Mouse (Mus musculus): Measurements from ENCODE around the gene Lsamp. TPM values are rescaled to one million over a fixed set of nuclear protein-coding genes. Genes with fewer than 3 reads are reported as not detected.

Lsamp gene
- polyA plus RNA-seq, 1 experiment from 2014 or later: 27.9 TPM

GRCm38 (mm10) chr16:41551164-41551563 lies 1567.0 kb downstream of the Lsamp start:
- no peak overlapping the region for H3K4me3 ChIP-seq
- no peaks in the 10 kb centered on the region; the same call in 1 of the 2 replicates for H3K27me3 ChIP-seq
- peaks cover 18% of the 10 kb centered on the region for H3K4me1 ChIP-seq
- WGBS: 31% methylated on average over 3 of the region's 3 CpGs
- 0 out of 2 replicates have a peak overlapping the region, but pooled peaks have one; percentile 2 for H3K4me2 ChIP-seq
- peak overlapping the region; percentile 66 for H3K27ac ChIP-seq
- H3K9ac ChIP-seq: no peak overlapping the region
- no peaks in the 10 kb centered on the region for H3K9me3 ChIP-seq (replicated peaks)
- H3K36me3 ChIP-seq (ENCODE audit: poor library complexity, severe bottlenecking): no peaks in the 10 kb centered on the region
- peak; percentile 37; the same call in 1 of the 2 replicates for ATAC-seq

- peak; percentile 94 for ATAC-seq
- no peaks in the 10 kb centered on the region for H3K36me3 ChIP-seq (ENCODE audit: poor library complexity, severe bottlenecking)
- peak overlapping the region; percentile 2; the same call in 1 of the 2 replicates for H3K4me2 ChIP-seq
- H3K27ac ChIP-seq: peak overlapping the region; percentile 66
- no peaks in the 10 kb centered on the region for H3K9me3 ChIP-seq (replicated peaks)
- no peak overlapping the region for H3K9ac ChIP-seq
- no peak overlapping the region for H3K4me3 ChIP-seq
- peaks cover 18% of the 10 kb centered on the region for H3K4me1 ChIP-seq
- WGBS: 0% methylated on average over 3 of the region's 3 CpGs
- no peaks in the 10 kb centered on the region; the same call in 1 of the 2 replicates for H3K27me3 ChIP-seq
These were observed 1567.7 kb downstream of the Lsamp start for GRCm38 (mm10) chr16:41551851-41552262.

- ATAC-seq: no peak
- no peak overlapping the region for H3K4me2 ChIP-seq
These were observed 1572.9 kb downstream of the Lsamp start for GRCm38 (mm10) chr16:41557104-41557503.

GRCm38 (mm10) chr16:41565233-41565632 lies 1581.1 kb downstream of the Lsamp start:
- H3K9me3 ChIP-seq (replicated peaks): no peaks in the 10 kb centered on the region
- no peak overlapping the region for H3K9ac ChIP-seq
- no peaks in the 10 kb centered on the region for H3K27me3 ChIP-seq
- H3K4me1 ChIP-seq: 0 out of 2 replicates have a peak, but pooled peaks cover 3% of the 10 kb centered on the region
- no peaks in the 10 kb centered on the region for H3K36me3 ChIP-seq (ENCODE audit: poor library complexity, severe bottlenecking)
- no peak overlapping the region for H3K27ac ChIP-seq
- 65% methylated on average over 2 of the region's 2 CpGs for WGBS
- no peak for ATAC-seq
- no peak overlapping the region for H3K4me2 ChIP-seq
- no peak overlapping the region for H3K4me3 ChIP-seq

More at GRCm38 (mm10) chr16:41557104-41557503, 1572.9 kb downstream of the Lsamp start:
- Histone ChIP-seq H3K9me3 (replicated peaks) (no peaks in the 10 kb centered on the region), H3K4me1 (peaks cover 5% of the 10 kb centered on the region; the same call in 1 of the 2 replicates), H3K36me3 (ENCODE audit: poor library complexity, severe bottlenecking) (no peaks in the 10 kb centered on the region), H3K4me3 (no peak overlapping the region), H3K9ac (no peak overlapping the region), H3K27ac (no peak overlapping the region), H3K27me3 (no peaks in the 10 kb centered on the region)

- no peak overlapping the region for H3K4me3 ChIP-seq
- H3K36me3 ChIP-seq (ENCODE audit: poor library complexity, severe bottlenecking): no peaks in the 10 kb centered on the region
- peak; percentile 38; the same call in 1 of the 2 replicates for ATAC-seq
- H3K27me3 ChIP-seq: no peaks in the 10 kb centered on the region
- no peak overlapping the region for H3K9ac ChIP-seq
- H3K27ac ChIP-seq: no peak overlapping the region; the same call in 1 of the 2 replicates
- H3K4me2 ChIP-seq: no peak overlapping the region
- 62% methylated on average over 5 of the region's 5 CpGs for WGBS
- H3K9me3 ChIP-seq (replicated peaks): no peaks in the 10 kb centered on the region
- peaks cover 6% of the 10 kb centered on the region; the same call in 1 of the 2 replicates for H3K4me1 ChIP-seq
These were observed 1604.6 kb downstream of the Lsamp start for GRCm38 (mm10) chr16:41588675-41589301.

GRCm38 (mm10) chr16:41612229-41612628 lies 1628.1 kb downstream of the Lsamp start:
- no peaks in the 10 kb centered on the region for H3K9me3 ChIP-seq (replicated peaks)
- ATAC-seq: 0 out of 2 replicates have a peak, but pooled peaks have one; percentile 61
- H3K36me3 ChIP-seq (ENCODE audit: poor library complexity, severe bottlenecking): no peaks in the 10 kb centered on the region
- no peaks in the 10 kb centered on the region for H3K4me1 ChIP-seq
- no peak overlapping the region for H3K9ac ChIP-seq
- H3K4me3 ChIP-seq: no peak overlapping the region
- H3K27ac ChIP-seq: no peak overlapping the region
- no peak overlapping the region for H3K4me2 ChIP-seq
- no peaks in the 10 kb centered on the region for H3K27me3 ChIP-seq
- WGBS: 54% methylated on average over 1 of the region's 1 CpGs

GRCm38 (mm10) chr16:41623871-41624270 lies 1639.7 kb downstream of the Lsamp start:
- H3K4me3 ChIP-seq: no peak overlapping the region
- H3K9me3 ChIP-seq (replicated peaks): no peaks in the 10 kb centered on the region
- no peak overlapping the region for H3K4me2 ChIP-seq
- H3K36me3 ChIP-seq (ENCODE audit: poor library complexity, severe bottlenecking): no peaks in the 10 kb centered on the region
- no peak overlapping the region for H3K27ac ChIP-seq
- no peaks in the 10 kb centered on the region for H3K27me3 ChIP-seq
- no peak overlapping the region for H3K9ac ChIP-seq
- no peak for ATAC-seq
- 91% methylated on average over 1 of the region's 1 CpGs for WGBS
- H3K4me1 ChIP-seq: peaks cover 8% of the 10 kb centered on the region; the same call in 1 of the 2 replicates

GRCm38 (mm10) chr16:41633898-41634297 lies 1649.7 kb downstream of the Lsamp start:
- peaks cover 13% of the 10 kb centered on the region; the same call in 1 of the 2 replicates for H3K4me1 ChIP-seq
- WGBS: 16% methylated on average over 2 of the region's 2 CpGs
- no peaks in the 10 kb centered on the region for H3K36me3 ChIP-seq (ENCODE audit: poor library complexity, severe bottlenecking)
- peak; percentile 48; the same call in 1 of the 2 replicates for ATAC-seq
- no peak overlapping the region for H3K9ac ChIP-seq
- H3K4me2 ChIP-seq: no peak overlapping the region
- 0 out of 2 replicates have a peak, but pooled peaks cover 4% of the 10 kb centered on the region for H3K9me3 ChIP-seq (replicated peaks)
- no peak overlapping the region for H3K4me3 ChIP-seq
- H3K27me3 ChIP-seq: no peaks in the 10 kb centered on the region
- no peak overlapping the region for H3K27ac ChIP-seq

GRCm38 (mm10) chr16:41640876-41641275 lies 1656.7 kb downstream of the Lsamp start:
- Histone ChIP-seq H3K4me2 (no peak overlapping the region), H3K27ac (no peak overlapping the region), H3K4me3 (no peak overlapping the region), H3K27me3 (no peaks in the 10 kb centered on the region), H3K9ac (no peak overlapping the region), H3K36me3 (ENCODE audit: poor library complexity, severe bottlenecking) (no peaks in the 10 kb centered on the region), H3K9me3 (replicated peaks) (0 out of 2 replicates have a peak, but pooled peaks cover 4% of the 10 kb centered on the region), H3K4me1 (peaks cover 3% of the 10 kb centered on the region; the same call in 1 of the 2 replicates)
- no peak for ATAC-seq
- WGBS: 49% methylated on average over 2 of the region's 2 CpGs

- H3K27me3 ChIP-seq: no peaks in the 10 kb centered on the region
- ATAC-seq: no peak
- no peaks in the 10 kb centered on the region for H3K9me3 ChIP-seq (replicated peaks)
These were observed 1669.1 kb downstream of the Lsamp start for GRCm38 (mm10) chr16:41653261-41653660.

GRCm38 (mm10) chr16:41674316-41675038 lies 1690.3 kb downstream of the Lsamp start:
- ATAC-seq: no peak
- H3K27ac ChIP-seq: no peak overlapping the region
- no peaks in the 10 kb centered on the region for H3K36me3 ChIP-seq (ENCODE audit: poor library complexity, severe bottlenecking)
- H3K9ac ChIP-seq: no peak overlapping the region
- WGBS: 76% methylated on average over 2 of the region's 2 CpGs
- H3K4me3 ChIP-seq: no peak overlapping the region
- H3K27me3 ChIP-seq: no peaks in the 10 kb centered on the region
- H3K9me3 ChIP-seq (replicated peaks): no peaks in the 10 kb centered on the region
- no peak overlapping the region for H3K4me2 ChIP-seq
- H3K4me1 ChIP-seq: no peaks in the 10 kb centered on the region

More at GRCm38 (mm10) chr16:41653261-41653660, 1669.1 kb downstream of the Lsamp start:
- H3K4me2 ChIP-seq: no peak overlapping the region
- no peak overlapping the region for H3K4me3 ChIP-seq
- H3K36me3 ChIP-seq (ENCODE audit: poor library complexity, severe bottlenecking): no peaks in the 10 kb centered on the region
- WGBS: 85% methylated on average over 2 of the region's 2 CpGs
- no peak overlapping the region for H3K9ac ChIP-seq
- no peaks in the 10 kb centered on the region for H3K4me1 ChIP-seq
- H3K27ac ChIP-seq: no peak overlapping the region

GRCm38 (mm10) chr16:41675774-41676173 lies 1691.6 kb downstream of the Lsamp start:
- H3K9ac ChIP-seq: no peak overlapping the region
- no peak overlapping the region for H3K27ac ChIP-seq
- no peak overlapping the region for H3K4me3 ChIP-seq
- no peaks in the 10 kb centered on the region for H3K4me1 ChIP-seq
- H3K4me2 ChIP-seq: no peak overlapping the region
- 86% methylated on average over 3 of the region's 3 CpGs for WGBS
- H3K36me3 ChIP-seq (ENCODE audit: poor library complexity, severe bottlenecking): no peaks in the 10 kb centered on the region
- no peaks in the 10 kb centered on the region for H3K9me3 ChIP-seq (replicated peaks)
- no peaks in the 10 kb centered on the region for H3K27me3 ChIP-seq
- no peak for ATAC-seq
